Mouse (Mus musculus): ENCODE measurements around the gene Ifnb1.

GRCm38 (mm10) chr4:88476511-88477210, 45.9 kb downstream of the Ifnb1 start:
- TF ChIP-seq GATA2 (IDR thresholded peaks at IDR 0.05; ENCODE audit: borderline replicate concordance, low read depth, low read length) = no peak
- no peak for TF ChIP-seq CTCF (IDR thresholded peaks at IDR 0.05; ENCODE audit: low read depth, low read length)
- no peak for TF ChIP-seq GATA1 (IDR thresholded peaks at IDR 0.05; ENCODE audit: borderline replicate concordance, low read length)
- TF ChIP-seq TAL1 (conservative IDR thresholded peaks at IDR 0.05; ENCODE audit: low read depth, low read length) = no peak
- no peak for TF ChIP-seq POLR2AphosphoS5 (IDR thresholded peaks at IDR 0.05; ENCODE audit: insufficient replicate concordance, low read depth, low read length)
